Mouse (Mus musculus): ENCODE measurements around the gene Stk11. TPM values are rescaled to one million over a fixed set of nuclear protein-coding genes. Genes with fewer than 3 reads are reported as not detected.
A peak's percentile ranks its signal among the peaks of the same experiment; 100 is the strongest.
"Not testable (repeated sequence)": the region's sequence is repeated elsewhere in the genome, so short reads cannot be mapped to it uniquely, and the experiment has no call there.

Stk11 gene
- polyA plus RNA-seq, 1 experiment from 2014 or later, result 21.3 TPM

DNA sequence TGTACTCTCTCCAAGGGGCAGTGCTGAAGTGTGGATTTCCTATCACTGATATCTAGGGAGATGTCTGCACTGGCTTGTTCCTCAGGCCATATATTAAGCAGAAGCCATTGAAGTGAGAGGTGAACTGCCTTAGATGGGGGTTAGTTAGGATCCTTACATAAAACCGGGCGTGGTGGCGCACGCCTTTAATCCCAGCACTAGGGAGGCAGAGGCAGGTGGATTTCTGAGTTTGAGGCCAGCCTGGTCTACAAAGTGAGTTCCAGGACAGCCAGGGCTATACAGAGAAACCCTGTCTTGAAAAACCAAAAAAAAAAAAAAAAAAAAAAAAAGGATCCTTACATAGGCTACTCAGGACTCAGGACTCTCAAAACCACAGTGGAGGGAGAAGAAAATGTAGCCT is 50.5 kb downstream of the Stk11 start:
- H3K27me3 ChIP-seq; H3K9me3 ChIP-seq (replicated peaks); H3K4me3 ChIP-seq (replicated peaks); ATAC-seq (ENCODE audit: insufficient number of reproducible peaks, low FRiP score, low TSS enrichment, low read depth); H3K9ac ChIP-seq: not testable (repeated sequence)
- Histone ChIP-seq H3K4me2 (replicated peaks) (peak overlapping the region; percentile 84; the same call in 1 of the 2 replicates), H3K36me3 (peaks cover 14% of the 10 kb centered on the region), H3K27ac (replicated peaks) (peak overlapping the region; percentile 53), H3K4me1 (peaks cover 75% of the 10 kb centered on the region)
- 86% methylated on average over 4 of the region's 4 CpGs for WGBS

DNA sequence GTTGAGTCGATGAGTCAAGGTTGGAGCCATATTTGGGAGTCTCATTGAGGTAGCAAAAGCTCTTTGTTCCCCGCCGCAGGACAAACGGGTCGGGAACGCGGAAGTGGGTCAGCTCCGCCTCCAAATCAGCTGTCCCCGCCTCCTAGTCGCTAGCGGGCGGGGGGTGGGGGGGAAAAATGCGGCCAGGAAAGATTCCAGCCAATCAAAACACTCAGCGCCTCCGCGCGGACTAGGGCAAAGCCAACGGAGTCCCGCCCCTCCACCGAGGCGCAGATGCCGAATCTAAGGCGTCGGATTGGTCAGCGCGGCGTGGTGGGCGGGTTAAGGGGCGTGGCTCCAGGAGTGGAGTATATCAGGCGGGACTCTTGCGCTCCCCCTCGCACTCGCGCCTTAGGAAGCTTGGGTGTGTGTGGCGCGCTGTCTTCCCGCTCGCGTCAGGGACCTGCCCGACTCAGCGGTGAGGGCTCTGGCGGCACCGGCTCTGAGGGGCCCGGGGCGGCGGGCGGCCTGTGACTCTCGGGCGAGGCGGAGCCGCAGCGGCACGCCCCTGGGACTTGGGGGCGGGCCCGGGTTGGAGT is 51.9 kb downstream of the Stk11 start:
- Histone ChIP-seq H3K4me2 (replicated peaks) (peak overlapping the region; percentile 76), H3K9ac (peak overlapping the region; percentile 100), H3K4me1 (peaks cover 72% of the 10 kb centered on the region), H3K36me3 (peaks cover 27% of the 10 kb centered on the region), H3K27ac (replicated peaks) (peak overlapping the region; percentile 100), H3K9me3 (replicated peaks) (no peaks in the 10 kb centered on the region), H3K27me3 (no peaks in the 10 kb centered on the region), H3K4me3 (replicated peaks) (peak overlapping the region; percentile 86)
- ATAC-seq (ENCODE audit: insufficient number of reproducible peaks, low FRiP score, low TSS enrichment, low read depth), result peak; percentile 92
- WGBS, result under 1% methylated on average over 55 of the region's 55 CpGs

DNA sequence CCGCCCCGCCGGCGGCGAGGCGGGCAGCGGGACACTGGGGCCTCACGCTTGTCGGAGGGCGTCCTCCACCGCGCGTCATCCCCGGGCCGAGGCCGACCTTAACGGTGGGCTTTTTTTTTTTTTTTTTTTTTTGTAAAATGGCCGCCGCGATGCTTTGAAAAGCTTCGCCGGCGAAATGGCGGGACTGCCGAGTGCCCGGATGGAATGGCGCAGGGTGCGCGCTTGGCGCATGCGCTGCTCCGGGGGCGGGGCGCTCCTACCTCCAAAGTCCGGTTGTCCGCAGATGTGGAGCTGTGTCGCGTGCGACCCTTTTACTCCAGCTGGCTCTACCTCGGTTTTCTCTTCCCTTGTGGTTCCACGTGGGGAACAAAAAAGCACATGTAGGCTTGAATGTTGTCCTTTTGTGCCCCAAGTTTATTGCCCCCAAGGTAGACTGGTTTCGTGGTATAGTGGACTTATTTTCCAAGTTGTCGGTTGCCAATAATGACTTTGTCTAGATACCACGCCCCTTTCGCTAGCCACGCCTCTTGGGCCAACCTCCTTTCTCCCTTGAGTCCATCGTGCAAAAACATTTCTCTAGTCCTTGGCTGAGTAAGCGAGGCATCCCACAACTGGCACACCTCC is 52.5 kb downstream of the Stk11 start:
- Histone ChIP-seq H3K9ac (peak overlapping the region; percentile 100), H3K4me3 (replicated peaks) (peak overlapping the region; percentile 86), H3K9me3 (replicated peaks) (no peaks in the 10 kb centered on the region), H3K27me3 (no peaks in the 10 kb centered on the region), H3K27ac (replicated peaks) (peak overlapping the region; percentile 100), H3K4me2 (replicated peaks) (peak overlapping the region; percentile 76), H3K4me1 (peaks cover 67% of the 10 kb centered on the region), H3K36me3 (peaks cover 27% of the 10 kb centered on the region)
- WGBS, result under 1% methylated on average over 44 of the region's 48 CpGs
- ATAC-seq (ENCODE audit: insufficient number of reproducible peaks, low FRiP score, low TSS enrichment, low read depth), result peak; percentile 8; the same call in 1 of the 2 replicates

DNA sequence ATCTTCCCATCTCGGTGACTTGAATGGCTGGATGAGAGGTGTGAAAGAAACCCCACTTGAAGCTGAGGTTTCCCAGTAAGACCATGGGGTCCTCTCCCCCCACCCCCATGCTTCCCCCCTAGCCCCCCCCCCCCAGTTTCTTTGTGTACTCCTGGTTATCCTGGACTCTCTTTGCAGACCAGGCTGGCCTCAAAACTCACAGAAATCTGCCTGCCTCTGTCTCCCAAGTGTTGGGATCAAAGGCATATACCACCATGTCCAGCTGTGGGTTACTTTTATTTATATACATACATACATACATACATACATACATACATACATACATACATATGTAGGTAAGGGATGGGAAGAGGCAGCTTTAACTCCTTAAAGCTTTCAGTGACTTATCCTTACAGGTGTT is 53.5 kb downstream of the Stk11 start:
- ATAC-seq (ENCODE audit: insufficient number of reproducible peaks, low FRiP score, low TSS enrichment, low read depth), result no peak
- Histone ChIP-seq H3K27ac (replicated peaks) (peak overlapping the region; percentile 100; the same call in 1 of the 2 replicates), H3K4me3 (replicated peaks) (peak overlapping the region; percentile 86), H3K36me3 (peaks cover 27% of the 10 kb centered on the region), H3K27me3 (no peaks in the 10 kb centered on the region), H3K9ac (peak overlapping the region; percentile 50; the same call in 1 of the 2 replicates), H3K4me1 (peaks cover 63% of the 10 kb centered on the region), H3K4me2 (replicated peaks) (peak overlapping the region; percentile 76), H3K9me3 (replicated peaks) (no peaks in the 10 kb centered on the region)
- WGBS, result 58% methylated on average over 1 of the region's 1 CpGs

DNA sequence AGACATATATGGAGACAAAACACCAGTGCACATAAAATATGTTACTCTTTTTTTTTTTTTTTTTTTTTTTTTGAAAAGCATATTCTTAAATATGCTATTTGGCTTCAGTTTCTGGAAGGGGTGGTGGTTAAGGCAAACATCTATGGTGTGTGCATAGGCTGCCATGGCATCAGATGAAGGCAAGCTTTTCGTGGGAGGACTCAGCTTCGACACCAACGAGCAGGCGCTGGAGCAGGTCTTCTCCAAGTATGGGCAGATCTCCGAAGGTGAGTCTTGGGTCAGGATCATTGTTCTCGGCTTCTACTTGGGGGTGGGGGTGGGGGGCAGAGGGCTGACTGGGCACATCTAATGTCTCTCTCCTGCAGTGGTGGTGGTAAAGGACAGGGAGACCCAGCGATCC is 54.0 kb downstream of the Stk11 start:
- ATAC-seq (ENCODE audit: insufficient number of reproducible peaks, low FRiP score, low TSS enrichment, low read depth), result no peak
- Histone ChIP-seq H3K4me2 (replicated peaks) (no peak overlapping the region), H3K27me3 (no peaks in the 10 kb centered on the region), H3K4me3 (replicated peaks) (no peak overlapping the region), H3K36me3 (peaks cover 27% of the 10 kb centered on the region), H3K9ac (no peak overlapping the region), H3K9me3 (replicated peaks) (no peaks in the 10 kb centered on the region), H3K27ac (replicated peaks) (no peak overlapping the region), H3K4me1 (peaks cover 63% of the 10 kb centered on the region)
- 89% methylated on average over 7 of the region's 7 CpGs for WGBS

DNA sequence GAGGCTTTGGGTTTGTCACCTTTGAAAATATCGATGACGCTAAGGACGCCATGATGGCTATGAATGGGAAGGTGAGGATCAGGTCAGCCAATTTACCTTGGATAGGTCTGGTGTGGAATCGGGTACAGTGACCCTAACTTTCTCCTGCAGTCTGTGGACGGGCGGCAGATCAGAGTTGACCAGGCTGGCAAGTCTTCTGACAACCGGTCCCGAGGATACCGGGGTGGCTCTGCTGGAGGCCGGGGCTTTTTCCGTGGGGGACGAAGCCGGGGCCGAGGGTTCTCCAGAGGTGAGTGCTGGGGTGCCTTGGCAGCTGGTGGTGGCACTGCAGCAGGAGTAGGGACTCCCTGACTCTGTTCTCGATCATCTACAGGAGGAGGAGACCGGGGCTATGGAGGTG is 54.4 kb downstream of the Stk11 start:
- ATAC-seq (ENCODE audit: insufficient number of reproducible peaks, low FRiP score, low TSS enrichment, low read depth), result no peak
- no peak overlapping the region for H3K4me2 ChIP-seq (replicated peaks)
- H3K36me3 ChIP-seq, result peaks cover 27% of the 10 kb centered on the region
- no peak overlapping the region for H3K9ac ChIP-seq
- H3K27me3 ChIP-seq, result no peaks in the 10 kb centered on the region
- peaks cover 62% of the 10 kb centered on the region for H3K4me1 ChIP-seq
- H3K9me3 ChIP-seq (replicated peaks), result no peaks in the 10 kb centered on the region
- H3K27ac ChIP-seq (replicated peaks), result no peak overlapping the region
- no peak overlapping the region for H3K4me3 ChIP-seq (replicated peaks)
- WGBS, result 94% methylated on average over 16 of the region's 16 CpGs

DNA sequence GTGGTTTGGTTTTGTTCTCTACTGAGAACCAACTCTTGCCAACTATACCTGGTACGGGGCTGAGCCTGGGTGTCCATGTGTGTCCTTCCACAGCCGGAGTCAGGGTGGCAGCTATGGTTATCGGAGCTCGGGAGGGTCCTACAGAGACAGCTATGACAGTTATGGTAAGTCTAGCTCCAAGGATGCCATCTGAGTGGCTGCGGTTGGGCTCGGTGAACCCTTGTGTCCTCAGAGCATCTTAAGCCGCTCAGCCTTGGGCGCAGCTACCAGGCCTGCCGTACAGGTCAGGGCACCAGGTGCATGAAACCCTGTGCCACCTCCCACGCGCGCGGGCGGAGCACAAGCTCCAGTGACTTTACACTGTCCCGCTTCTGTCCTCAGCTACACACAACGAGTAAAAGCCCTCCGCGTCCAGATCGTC is 55.0 kb downstream of the Stk11 start:
- Histone ChIP-seq H3K36me3 (peaks cover 27% of the 10 kb centered on the region), H3K9ac (no peak overlapping the region), H3K4me1 (peaks cover 60% of the 10 kb centered on the region), H3K27ac (replicated peaks) (no peak overlapping the region), H3K4me2 (replicated peaks) (no peak overlapping the region), H3K27me3 (no peaks in the 10 kb centered on the region), H3K4me3 (replicated peaks) (no peak overlapping the region), H3K9me3 (replicated peaks) (no peaks in the 10 kb centered on the region)
- 90% methylated on average over 19 of the region's 19 CpGs for WGBS
- ATAC-seq (ENCODE audit: insufficient number of reproducible peaks, low FRiP score, low TSS enrichment, low read depth), result no peak

DNA sequence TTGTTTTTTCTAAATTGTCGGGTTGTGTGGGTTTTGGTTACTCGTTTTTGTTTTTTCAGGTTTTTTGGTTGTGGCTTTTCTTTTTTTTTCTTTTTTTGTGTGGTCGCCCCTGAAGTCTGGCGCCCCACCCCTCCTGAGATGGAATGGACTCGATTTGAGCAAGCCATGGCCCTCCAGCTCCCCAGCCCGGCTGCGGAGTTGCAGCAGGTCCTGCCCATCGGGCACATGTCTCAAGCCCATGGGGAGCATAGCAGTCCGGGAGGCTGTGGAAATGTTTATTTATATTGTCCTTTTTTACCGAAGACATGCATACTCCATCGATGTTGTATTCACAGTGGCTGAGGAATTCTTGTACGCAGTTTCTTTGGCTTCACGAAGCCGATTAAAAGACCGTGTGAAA is 55.6 kb downstream of the Stk11 start:
- Histone ChIP-seq H3K4me3 (replicated peaks) (no peak overlapping the region), H3K9ac (no peak overlapping the region), H3K9me3 (replicated peaks) (no peaks in the 10 kb centered on the region), H3K4me1 (peaks cover 60% of the 10 kb centered on the region), H3K36me3 (peaks cover 27% of the 10 kb centered on the region), H3K27me3 (no peaks in the 10 kb centered on the region), H3K27ac (replicated peaks) (no peak overlapping the region), H3K4me2 (replicated peaks) (no peak overlapping the region)
- ATAC-seq (ENCODE audit: insufficient number of reproducible peaks, low FRiP score, low TSS enrichment, low read depth), result no peak
- 88% methylated on average over 15 of the region's 15 CpGs for WGBS

DNA sequence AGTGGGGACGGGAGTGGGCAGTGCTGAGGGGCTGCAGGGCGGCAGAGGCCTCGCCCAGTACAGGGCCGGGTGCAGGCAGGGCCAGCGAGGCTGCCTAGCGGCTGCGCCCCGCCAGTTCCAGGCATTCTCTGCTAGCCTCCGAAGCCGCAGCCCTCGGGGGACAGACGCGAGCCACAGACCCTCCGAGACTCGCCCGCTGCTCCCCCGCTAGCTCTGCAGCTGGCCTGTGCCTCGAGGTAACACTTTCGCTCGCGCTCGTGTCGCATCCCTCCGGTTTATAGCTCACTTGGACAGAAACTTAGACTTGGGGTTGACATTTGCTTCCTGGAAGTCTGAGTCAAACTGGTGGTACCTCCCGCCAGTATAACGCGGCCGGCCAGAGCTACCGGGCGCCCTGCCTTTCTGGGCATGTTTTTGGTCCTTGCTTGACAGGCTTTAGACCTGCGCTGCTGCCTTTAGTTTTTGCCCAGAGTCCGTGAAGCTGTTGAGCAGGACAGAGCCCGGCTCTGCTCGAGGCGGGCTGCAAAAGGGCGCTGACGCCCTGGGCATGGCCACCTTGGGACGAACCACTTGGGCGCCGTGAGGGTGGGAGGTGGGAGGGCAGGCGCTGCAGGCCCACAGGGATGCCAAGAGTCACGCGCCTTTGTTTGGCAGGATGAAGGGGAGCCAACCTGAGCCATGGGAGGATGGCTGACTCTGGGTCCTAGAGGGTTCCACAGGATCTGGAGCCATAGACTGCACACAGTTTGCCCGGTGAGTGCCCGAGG is 56.3 kb downstream of the Stk11 start:
- ATAC-seq (ENCODE audit: insufficient number of reproducible peaks, low FRiP score, low TSS enrichment, low read depth), result no peak
- Histone ChIP-seq H3K36me3 (peaks cover 27% of the 10 kb centered on the region), H3K4me2 (replicated peaks) (peak overlapping the region; percentile 71), H3K27ac (replicated peaks) (peak overlapping the region; percentile 93), H3K9me3 (replicated peaks) (no peaks in the 10 kb centered on the region), H3K27me3 (no peaks in the 10 kb centered on the region), H3K4me1 (peaks cover 56% of the 10 kb centered on the region), H3K4me3 (replicated peaks) (peak overlapping the region; percentile 64), H3K9ac (no peak overlapping the region)
- 78% methylated on average over 45 of the region's 45 CpGs for WGBS

DNA sequence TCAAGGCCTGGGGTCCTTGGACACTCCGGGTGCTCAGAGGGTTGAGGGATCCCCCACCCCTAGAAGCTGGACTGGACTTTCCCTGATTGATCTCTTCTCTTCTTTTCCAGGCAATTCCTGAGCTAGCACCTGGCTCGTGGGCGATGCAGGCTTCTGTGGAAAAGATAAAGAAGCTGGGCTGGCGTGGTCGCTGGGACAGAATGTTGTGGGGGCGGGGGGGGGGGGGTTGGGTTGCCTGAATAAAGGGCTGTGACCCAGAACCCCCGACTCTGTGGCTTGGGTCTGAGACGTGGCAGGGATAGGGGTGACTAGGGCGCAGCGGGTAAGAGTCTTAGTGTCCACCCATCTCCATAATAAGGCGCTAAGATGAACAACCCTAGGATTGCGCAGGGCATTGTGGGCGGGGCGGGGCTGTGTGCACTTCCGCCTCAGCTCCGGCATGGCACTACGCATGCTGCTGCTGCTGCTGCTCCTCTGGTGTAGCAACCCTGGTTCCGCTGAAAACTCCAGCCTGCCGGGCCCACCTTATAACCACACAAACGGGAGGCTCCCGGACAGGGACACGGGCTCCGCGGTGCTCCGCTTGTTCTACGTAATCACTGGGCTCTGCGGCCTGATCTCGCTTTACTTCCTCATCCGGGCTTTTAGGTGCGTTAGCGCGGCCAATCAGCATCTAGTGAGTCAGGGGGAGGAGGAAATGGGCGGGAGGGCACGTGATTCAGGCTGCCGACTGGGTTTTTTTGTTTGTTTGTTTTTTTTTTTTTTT is 57.1 kb downstream of the Stk11 start, which contains the start of gene 1600002K03Rik:
1600002K03Rik (plus strand) TSS at position 418 of the 766 bp plus-strand sequence.
- Histone ChIP-seq H3K4me3 (replicated peaks) (peak within 1 kb of the TSS; percentile 64), H3K27me3 (no peaks in the 10 kb centered on the region), H3K4me2 (replicated peaks) (peak within 1 kb of the TSS; percentile 71), H3K9ac (peak within 1 kb of the TSS; percentile 53), H3K9me3 (replicated peaks) (no peaks in the 10 kb centered on the region), H3K27ac (replicated peaks) (peak within 1 kb of the TSS; percentile 93), H3K36me3 (peaks cover 27% of the 10 kb centered on the region), H3K4me1 (peaks cover 54% of the 10 kb centered on the region)
- ATAC-seq (ENCODE audit: insufficient number of reproducible peaks, low FRiP score, low TSS enrichment, low read depth), result peak; percentile 78
- WGBS, result 11% methylated on average over 35 of the region's 35 CpGs

DNA sequence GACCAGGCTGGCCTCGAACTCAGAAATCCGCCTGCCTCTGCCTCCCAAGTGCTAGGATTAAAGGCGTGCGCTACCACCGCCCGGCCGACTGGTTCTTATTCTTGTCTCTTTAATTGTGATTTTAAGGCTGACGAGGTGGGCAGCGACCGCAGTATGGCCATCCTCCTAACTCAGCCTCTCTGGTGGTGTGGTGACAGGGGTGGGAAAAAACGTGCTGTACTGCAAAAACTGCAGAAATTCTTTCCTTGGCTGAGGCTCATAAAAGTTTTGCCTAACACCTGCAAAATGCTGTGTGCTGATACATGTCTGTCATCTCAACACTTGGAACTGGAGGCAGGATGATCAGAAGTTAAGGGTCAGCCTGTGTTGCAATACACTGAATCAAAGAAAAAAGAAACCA is 57.8 kb downstream of the Stk11 start:
- Histone ChIP-seq H3K36me3 (peaks cover 27% of the 10 kb centered on the region), H3K27me3 (no peaks in the 10 kb centered on the region), H3K4me1 (peaks cover 53% of the 10 kb centered on the region), H3K9me3 (replicated peaks) (no peaks in the 10 kb centered on the region), H3K4me3 (replicated peaks) (peak overlapping the region; percentile 64), H3K9ac (peak overlapping the region; percentile 53), H3K4me2 (replicated peaks) (peak overlapping the region; percentile 71), H3K27ac (replicated peaks) (peak overlapping the region; percentile 93)
- 5% methylated on average over 11 of the region's 11 CpGs for WGBS
- ATAC-seq (ENCODE audit: insufficient number of reproducible peaks, low FRiP score, low TSS enrichment, low read depth), result no peak
